Mouse (Mus musculus) lung, postnatal 0 days (tissue): ENCODE results near the gene Kcna10. TPM values are rescaled to one million over a fixed set of nuclear protein-coding genes. Genes with fewer than 3 reads are reported as not detected.
A peak's percentile ranks its signal among the peaks of the same experiment; 100 is the strongest.

Source experiments
- ATAC-seq: fragments of 200-750 bp; cut with Nextera tagmentation; 2 replicates; pipeline ENCODE4 v1.8.0; 2017; ENCODE audit warnings: moderate library complexity
- DNase-seq: peaks from one replicate; pipeline ENCODE4 v3.0.0-alpha.2; 2016; ENCODE audit warnings: low spot score
- H3K27ac ChIP-seq: fragments of 300-500 bp; sonication (generic); 2 replicates; pipeline ENCODE4 v1.5.1; 2014; ENCODE audit warnings: antibody characterized with exemption, mild to moderate bottlenecking, low read length, mixed read lengths
- H3K27me3 ChIP-seq: fragments of 300-500 bp; sonication (generic); replicated peaks from 2 replicates; pipeline ENCODE4 v1.6.1; 2014; ENCODE audit warnings: low read length, mixed read lengths; ENCODE audit not compliant: insufficient read depth
- H3K36me3 ChIP-seq: fragments of 300-500 bp; sonication (generic); 2 replicates; pipeline ENCODE4 v1.6.1; 2014; ENCODE audit warnings: low read length, mixed read lengths; ENCODE audit not compliant: insufficient read depth
- H3K4me1 ChIP-seq: fragments of 300-500 bp; sonication (generic); 2 replicates; pipeline ENCODE4 v1.6.1; 2014; ENCODE audit warnings: antibody characterized with exemption, low read depth, low read length, mixed read lengths; ENCODE audit not compliant: insufficient read depth
- H3K4me2 ChIP-seq: fragments of 300-500 bp; sonication (generic); replicated peaks from 2 replicates; pipeline ENCODE4 v1.6.1; 2014; ENCODE audit warnings: low read depth, mild to moderate bottlenecking, low read length, moderate library complexity, mixed read lengths
- H3K4me3 ChIP-seq: fragments of 300-500 bp; sonication (generic); 2 replicates; pipeline ENCODE4 v1.5.1; 2014; ENCODE audit warnings: low read depth, low read length
- H3K9ac ChIP-seq: fragments of 300-500 bp; sonication (generic); replicated peaks from 2 replicates; pipeline ENCODE4 v1.6.1; 2014; ENCODE audit warnings: low read depth, mild to moderate bottlenecking
- H3K9me3 ChIP-seq: fragments of 300-500 bp; sonication (generic); 2 replicates; pipeline ENCODE4 v1.6.1; 2016; ENCODE audit warnings: low read length, mixed read lengths
- CTCF ChIP-seq: IDR thresholded peaks from 2 replicates; pipeline ENCODE4 v1.5.1; 2016; ENCODE audit warnings: antibody characterized with exemption, mild to moderate bottlenecking
- EP300 ChIP-seq: IDR thresholded peaks from 2 replicates; pipeline ENCODE4 v1.6.1; 2016; ENCODE audit warnings: antibody characterized with exemption, mild to moderate bottlenecking, control low read depth
- WGBS: fragments of 180-500 bp; shearing (Covaris S2); extraction: QIAGEN DNeasy Blood & Tissue Kit; methylation state at CpG from one replicate; pipeline ENCODE4 v1.1.7; 2014; 5-methylcytosine and 5-hydroxymethylcytosine counted together
- polyA plus RNA-seq: library from polyadenylated mRNA; unstranded; fragments of >200 nt; fragmentation: Nextera tagmentation; extraction: Ambion mirVana; gene quantifications from 2 replicates; pipeline ENCODE4 v1.2.1, GENCODE M21; 2015

The Kcna10 gene
- polyA plus RNA-seq, 1 experiment from 2014 or later: not detected

DNA sequence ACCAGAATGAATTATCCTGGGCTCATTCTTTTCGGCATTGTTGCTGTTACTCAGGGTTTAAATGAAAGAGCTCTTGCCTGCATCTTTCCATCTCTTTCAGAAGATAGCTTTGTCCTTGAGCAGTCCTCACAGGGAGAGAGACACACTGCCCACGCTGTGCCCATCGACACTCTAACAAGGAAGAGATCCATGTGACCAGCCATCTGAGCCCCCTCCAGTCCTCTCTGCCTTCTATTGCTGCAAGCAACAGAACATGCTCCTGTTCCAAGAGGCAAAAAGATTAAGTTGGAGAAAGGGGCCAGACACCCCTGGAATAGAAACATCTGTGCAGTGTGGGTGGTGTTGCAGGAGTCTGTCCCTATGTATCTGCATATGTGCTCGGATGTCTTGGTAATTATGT lies 4.2 kb downstream of the Kcna10 start:
- ATAC-seq (no peak), DNase-seq (no peak)
- H3K27ac ChIP-seq: no peak overlapping the region
- H3K4me2 ChIP-seq: no peak overlapping the region
- H3K9me3 ChIP-seq: no peaks in the 10 kb centered on the region
- no peak for TF ChIP-seq EP300
- no peak for TF ChIP-seq CTCF
- H3K36me3 ChIP-seq: no peaks in the 10 kb centered on the region
- H3K9ac ChIP-seq: no peak overlapping the region
- no peak overlapping the region for H3K4me3 ChIP-seq
- 80% methylated on average over 4 of the region's 4 CpGs for WGBS
- H3K4me1 ChIP-seq: no peaks in the 10 kb centered on the region
- no peaks in the 10 kb centered on the region for H3K27me3 ChIP-seq

DNA sequence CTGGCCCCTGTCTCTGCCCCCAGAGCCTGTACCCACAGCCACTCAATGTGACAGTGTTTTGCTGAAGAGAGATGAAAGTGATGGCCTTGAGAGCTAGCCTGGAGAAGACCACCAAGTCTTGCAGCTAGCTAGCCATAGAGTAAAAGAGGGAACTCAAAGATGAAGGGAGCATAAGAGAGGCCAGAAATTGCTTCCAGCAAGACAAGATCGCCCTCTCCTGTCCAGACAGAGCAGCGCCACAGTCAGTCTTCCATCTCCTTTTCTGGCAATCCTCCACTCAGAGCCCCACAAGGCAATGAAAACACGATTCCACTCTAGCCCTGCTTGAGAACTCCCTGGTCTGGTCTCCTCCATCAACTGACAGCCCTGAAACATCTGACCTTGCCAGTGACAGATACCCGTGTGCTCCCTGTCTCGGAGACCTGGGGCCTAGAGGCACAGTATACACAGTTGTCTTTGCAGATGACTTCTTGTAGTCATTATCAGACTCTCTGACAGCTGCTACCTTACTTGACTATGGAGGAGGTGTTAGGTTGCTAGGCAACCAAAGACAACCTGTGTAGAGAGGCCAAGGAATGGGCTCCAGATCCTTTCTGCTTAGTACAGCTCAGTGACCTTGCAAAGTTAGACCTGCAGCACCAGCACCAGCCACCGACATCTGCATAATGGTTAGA lies 5.5 kb downstream of the Kcna10 start:
- TF ChIP-seq CTCF (peak; percentile 77), EP300 (no peak)
- Histone ChIP-seq H3K4me1 (no peaks in the 10 kb centered on the region), H3K9ac (no peak overlapping the region), H3K4me3 (no peak overlapping the region), H3K9me3 (no peaks in the 10 kb centered on the region), H3K36me3 (no peaks in the 10 kb centered on the region), H3K4me2 (no peak overlapping the region), H3K27ac (no peak overlapping the region), H3K27me3 (no peaks in the 10 kb centered on the region)
- ATAC-seq (no peak), DNase-seq (peak; percentile 67)
- WGBS: 29% methylated on average over 6 of the region's 6 CpGs

- no peak for ATAC-seq
- Histone ChIP-seq H3K4me1 (no peaks in the 10 kb centered on the region), H3K9me3 (no peaks in the 10 kb centered on the region), H3K27me3 (no peaks in the 10 kb centered on the region), H3K9ac (no peak overlapping the region), H3K4me2 (no peak overlapping the region), H3K4me3 (no peak overlapping the region), H3K27ac (no peak overlapping the region), H3K36me3 (no peaks in the 10 kb centered on the region)
- 29% methylated on average over 9 of the region's 9 CpGs for WGBS
- no peak for TF ChIP-seq CTCF
- no peak for TF ChIP-seq EP300
- DNase-seq: no peak
These were observed 18.7 kb downstream of the Kcna10 start for GRCm38 (mm10) chr3:107201310-107202180.

DNA sequence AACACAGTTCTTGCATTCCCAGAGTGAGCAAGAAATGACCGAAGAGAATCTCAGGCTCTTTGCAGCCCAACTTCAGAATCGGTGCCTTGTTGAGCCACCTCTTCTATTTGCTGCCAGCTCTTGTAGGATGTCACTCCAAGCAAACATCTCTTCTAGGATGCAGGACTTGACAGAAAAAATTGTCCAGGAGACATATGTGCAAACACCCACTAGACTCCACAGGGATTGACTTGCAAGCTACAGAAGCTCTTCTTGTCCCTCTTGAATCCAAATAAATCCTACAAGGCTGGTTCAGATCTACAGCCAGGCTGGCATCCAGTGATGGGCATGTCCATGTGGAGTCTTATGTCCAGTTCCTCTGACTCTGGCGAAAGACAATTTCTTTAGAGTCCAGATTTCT lies 21.6 kb downstream of the Kcna10 start:
- H3K4me2 ChIP-seq: no peak overlapping the region
- H3K36me3 ChIP-seq: no peaks in the 10 kb centered on the region
- no peak overlapping the region for H3K9ac ChIP-seq
- TF ChIP-seq CTCF (no peak), EP300 (no peak)
- no peaks in the 10 kb centered on the region for H3K27me3 ChIP-seq
- 72% methylated on average over 3 of the region's 3 CpGs for WGBS
- DNase-seq: no peak
- no peak overlapping the region for H3K4me3 ChIP-seq
- H3K4me1 ChIP-seq: no peaks in the 10 kb centered on the region
- no peak overlapping the region for H3K27ac ChIP-seq
- no peaks in the 10 kb centered on the region for H3K9me3 ChIP-seq
- no peak for ATAC-seq

GRCm38 (mm10) chr3:107205170-107205569 lies 22.3 kb downstream of the Kcna10 start:
- ATAC-seq (no peak), DNase-seq (no peak)
- Histone ChIP-seq H3K4me3 (no peak overlapping the region), H3K27me3 (no peaks in the 10 kb centered on the region), H3K9me3 (no peaks in the 10 kb centered on the region), H3K4me2 (no peak overlapping the region), H3K27ac (no peak overlapping the region), H3K36me3 (no peaks in the 10 kb centered on the region), H3K9ac (no peak overlapping the region), H3K4me1 (no peaks in the 10 kb centered on the region)
- TF ChIP-seq EP300 (no peak), CTCF (no peak)

DNA sequence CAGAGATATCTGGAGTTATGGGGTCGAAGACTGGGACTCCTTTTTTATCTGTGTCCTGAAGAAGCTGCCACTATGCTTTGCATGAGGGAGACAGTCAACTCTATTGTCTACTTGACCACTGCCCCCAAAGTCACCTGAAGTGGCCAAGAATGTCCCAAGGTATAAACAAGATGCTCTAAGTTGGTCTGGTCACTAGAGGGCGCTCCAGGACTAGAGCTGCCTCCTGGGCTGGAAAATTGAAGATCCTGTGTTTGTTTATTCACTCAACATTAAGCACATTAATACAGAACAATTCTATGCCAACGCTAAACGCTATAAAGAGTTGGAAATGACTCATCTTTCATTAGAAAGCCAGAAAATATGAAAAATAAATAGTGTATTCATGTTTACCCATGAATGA lies 23.1 kb downstream of the Kcna10 start:
- Histone ChIP-seq H3K27me3 (no peaks in the 10 kb centered on the region), H3K9me3 (no peaks in the 10 kb centered on the region), H3K9ac (no peak overlapping the region), H3K36me3 (no peaks in the 10 kb centered on the region), H3K4me3 (no peak overlapping the region), H3K4me1 (no peaks in the 10 kb centered on the region), H3K4me2 (no peak overlapping the region), H3K27ac (no peak overlapping the region)
- WGBS: 8% methylated on average over 4 of the region's 4 CpGs
- peak; percentile 74 for DNase-seq
- no peak for ATAC-seq
- TF ChIP-seq CTCF: peak; percentile 90
- no peak for TF ChIP-seq EP300
